In the genomic region with DNA sequence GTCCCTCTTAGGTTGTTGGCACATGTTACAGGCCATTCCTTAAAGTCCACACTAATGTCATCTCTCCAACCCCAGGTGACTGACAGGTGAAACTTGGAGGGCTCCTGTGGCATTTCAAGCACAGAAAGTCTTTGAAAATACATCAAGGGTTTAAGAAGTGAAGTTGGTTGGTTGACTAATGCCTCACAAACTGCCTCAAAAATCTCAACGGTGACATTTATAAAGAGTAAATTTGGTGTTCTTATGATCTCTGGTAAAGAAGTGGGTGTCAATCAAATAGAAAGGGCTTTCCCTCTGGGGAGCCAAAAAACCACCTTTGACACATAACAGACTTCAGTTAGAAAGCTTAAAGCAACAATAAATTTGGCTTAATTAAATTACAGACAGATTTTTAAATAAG, we compare ENCODE assay signal across 19 mouse cellular contexts.
"Had no signal": no experiment of that assay in that cellular context is flagged by ENCODE, and none has a peak within 500 bp of the region (broad histone marks: within the 10 kb centered on the region; RNA-seq: fewer than 3 reads in every experiment).

No protein-coding gene starts in this region.

- H3K9me3 ChIP-seq: liver, embryonic 15.5 days; lung, embryonic 15.5 days; megakaryocyte, embryonic 14.5 days; midbrain, embryonic 13.5 days; midbrain, embryonic 15.5 days; neural tube, embryonic 13.5 days; neural tube, embryonic 15.5 days; stomach, embryonic 15.5 days had no signal

- H3K4me1 ChIP-seq: liver, embryonic 15.5 days had no signal

- H3K9ac ChIP-seq: liver, embryonic 15.5 days; liver, postnatal 0 days; lung, embryonic 15.5 days; midbrain, embryonic 13.5 days; midbrain, embryonic 15.5 days; neural tube, embryonic 13.5 days; neural tube, embryonic 15.5 days; stomach, embryonic 15.5 days had no signal

- ATAC-seq: liver, postnatal 0 days; midbrain, embryonic 13.5 days; midbrain, embryonic 15.5 days had no signal

- H3K4me3 ChIP-seq: liver, embryonic 15.5 days; lung, embryonic 15.5 days; megakaryocyte, embryonic 14.5 days; midbrain, embryonic 13.5 days; midbrain, embryonic 15.5 days; neural tube, embryonic 13.5 days; neural tube, embryonic 15.5 days; stomach, embryonic 15.5 days had no signal

- DNase-seq: liver, postnatal 0 days; lung, adult 2 months; lung, postnatal 10 days; retina, postnatal 1 day; right cerebral cortex, adult 18-20 months; thymus, adult 2 months; thymus, postnatal 25 days; thymus, postnatal 4 days had no signal

- H3K27ac ChIP-seq: liver, embryonic 15.5 days; lung, embryonic 15.5 days; macrophage; midbrain, embryonic 13.5 days; midbrain, embryonic 15.5 days; neural tube, embryonic 13.5 days; neural tube, embryonic 15.5 days; stomach, embryonic 15.5 days; stomach, postnatal 0 days had no signal

- H3K36me3 ChIP-seq: liver, embryonic 15.5 days; lung, embryonic 15.5 days; midbrain, embryonic 13.5 days; midbrain, embryonic 15.5 days; neural tube, embryonic 13.5 days; neural tube, embryonic 15.5 days; stomach, embryonic 15.5 days had no signal

- H3K4me2 ChIP-seq: liver, embryonic 15.5 days; lung, embryonic 15.5 days; midbrain, embryonic 11.5 days; midbrain, embryonic 13.5 days; midbrain, embryonic 15.5 days; neural tube, embryonic 13.5 days; neural tube, embryonic 15.5 days; stomach, embryonic 15.5 days had no signal
